Mouse (Mus musculus) heart, embryonic 11.5 days (tissue): ENCODE measurements at regions not wholly inside any gene's neighbourhood (a gene's known extent, or its start where the extent isn't known, plus 50 kb on each side); places are given as distances from the start of the nearest gene placed in this dataset.

Experiments used
- ATAC-seq: fragments of 200-750 bp; cut with Nextera tagmentation; replicated peaks from 2 replicates; pipeline ENCODE4 v1.8.0; 2017; ENCODE audit warnings: moderate library complexity; ENCODE audit not compliant: insufficient number of reproducible peaks, low FRiP score, low TSS enrichment
- H3K27ac ChIP-seq: fragments of 300-500 bp; sonication (generic); 2 replicates; pipeline ENCODE4 v1.5.1; 2014; ENCODE audit warnings: mild to moderate bottlenecking, low read depth, low read length
- H3K27me3 ChIP-seq: fragments of 300-500 bp; sonication (generic); 2 replicates; pipeline ENCODE4 v1.6.1; 2014; ENCODE audit warnings: mild to moderate bottlenecking, low read length, mixed read lengths; ENCODE audit not compliant: control insufficient read depth, insufficient read depth
- H3K36me3 ChIP-seq: fragments of 300-500 bp; sonication (generic); 2 replicates; pipeline ENCODE4 v1.6.1; 2014; ENCODE audit warnings: mild to moderate bottlenecking, low read length, moderate library complexity, mixed read lengths; ENCODE audit not compliant: control insufficient read depth, insufficient read depth
- H3K4me1 ChIP-seq: fragments of 300-500 bp; sonication (generic); 2 replicates; pipeline ENCODE4 v1.6.1; 2014; ENCODE audit warnings: low read length; ENCODE audit not compliant: control insufficient read depth, insufficient read depth
- H3K4me2 ChIP-seq: fragments of 300-500 bp; sonication (generic); 2 replicates; pipeline ENCODE4 v1.6.1; 2014; ENCODE audit warnings: mild to moderate bottlenecking, moderate library complexity
- H3K4me3 ChIP-seq: fragments of 300-500 bp; sonication (generic); 2 replicates; pipeline ENCODE4 v1.5.1; 2014; ENCODE audit warnings: low read depth, low read length
- H3K9ac ChIP-seq: fragments of 300-500 bp; sonication (generic); 2 replicates; pipeline ENCODE4 v1.6.1; 2014; ENCODE audit warnings: mild to moderate bottlenecking, low read depth, low read length, moderate library complexity
- H3K9me3 ChIP-seq: fragments of 300-500 bp; sonication (generic); replicated peaks from 2 replicates; pipeline ENCODE4 v1.6.1; 2016; ENCODE audit warnings: low read length; ENCODE audit not compliant: control insufficient read depth
- WGBS: fragments of 180-500 bp; shearing (Covaris S2); extraction: QIAGEN DNeasy Blood & Tissue Kit; methylation state at CpG from one replicate; pipeline ENCODE4 v1.1.7; 2014; ENCODE audit not compliant: insufficient replicate concordance; 5-methylcytosine and 5-hydroxymethylcytosine counted together

DNA sequence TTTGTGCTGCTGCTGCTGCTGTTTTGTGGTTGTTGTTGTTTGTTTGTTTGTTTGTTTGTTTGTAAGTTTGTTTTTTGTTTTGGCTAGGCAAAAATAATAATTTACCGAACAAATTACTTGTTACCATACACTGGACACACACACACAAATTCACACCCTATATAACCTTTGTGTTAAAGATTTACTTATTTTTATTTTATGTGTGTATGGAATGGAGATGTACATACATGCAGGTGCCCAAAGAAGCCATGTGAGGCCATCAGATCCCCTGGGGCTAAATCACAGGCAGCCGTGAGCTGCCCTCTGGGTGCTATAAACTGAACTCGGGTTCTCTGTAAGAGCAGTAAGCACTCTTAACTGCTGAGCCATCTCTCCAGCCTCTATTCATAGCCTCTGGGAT is 56.0 kb downstream of the Pttg1 start:
- no peak overlapping the region for H3K4me2 ChIP-seq
- 83% methylated on average over 3 of the region's 3 CpGs for WGBS
- no peak overlapping the region for H3K27ac ChIP-seq
- no peak overlapping the region for H3K4me3 ChIP-seq
- no peaks in the 10 kb centered on the region for H3K9me3 ChIP-seq
- H3K36me3 ChIP-seq, result no peaks in the 10 kb centered on the region
- no peak overlapping the region for H3K9ac ChIP-seq
- H3K27me3 ChIP-seq, result no peaks in the 10 kb centered on the region
- no peaks in the 10 kb centered on the region for H3K4me1 ChIP-seq
- no peak for ATAC-seq

DNA sequence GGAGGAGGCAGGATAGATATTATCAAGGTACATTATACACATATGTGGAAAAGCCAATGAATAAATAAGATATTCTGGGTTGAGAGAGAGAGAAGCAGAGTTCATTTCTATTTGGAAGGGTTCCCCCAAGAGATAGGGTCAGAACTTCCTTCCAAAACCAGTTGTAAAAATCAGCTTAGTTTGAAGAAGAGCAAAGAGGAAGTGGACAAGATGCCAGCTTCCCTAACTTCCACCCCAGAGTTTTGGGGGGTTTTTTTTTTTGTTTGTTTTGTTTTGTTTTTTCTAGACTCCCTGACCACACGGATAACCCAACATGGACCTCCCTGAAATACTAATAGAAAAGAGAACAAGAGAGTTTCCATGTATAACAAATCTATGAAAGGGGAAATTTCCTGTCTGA is 57.7 kb downstream of the Pttg1 start:
- no peak for ATAC-seq
- WGBS, result 61% methylated on average over 1 of the region's 1 CpGs

DNA sequence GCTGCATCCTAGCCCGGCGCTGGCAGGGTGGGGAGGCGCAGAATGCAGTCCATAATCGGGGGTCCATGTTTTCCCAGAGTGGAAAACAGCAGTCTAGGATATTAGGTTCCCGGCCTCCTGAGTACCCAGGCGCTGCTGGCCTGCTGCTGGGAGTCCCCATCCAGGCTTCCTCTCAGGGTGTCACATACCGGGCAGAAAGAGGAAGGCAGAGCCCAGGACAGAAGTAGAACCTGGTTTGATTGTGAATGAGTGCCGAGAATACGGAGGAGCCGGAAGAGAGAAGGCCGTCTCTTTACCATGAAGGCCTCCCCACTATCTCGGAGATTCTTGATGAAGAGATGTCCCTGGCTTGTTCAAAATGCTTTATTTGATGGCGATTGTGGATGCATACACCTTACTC is 64.2 kb downstream of the Pttg1 start:
- Histone ChIP-seq H3K27ac (no peak overlapping the region), H3K4me3 (no peak overlapping the region), H3K9me3 (no peaks in the 10 kb centered on the region), H3K36me3 (no peaks in the 10 kb centered on the region), H3K9ac (no peak overlapping the region), H3K4me2 (no peak overlapping the region), H3K27me3 (no peaks in the 10 kb centered on the region), H3K4me1 (no peaks in the 10 kb centered on the region)
- ATAC-seq, result no peak
- 70% methylated on average over 13 of the region's 13 CpGs for WGBS

More for the DNA sequence above, 57.7 kb downstream of the Pttg1 start:
- H3K27me3 ChIP-seq, result no peaks in the 10 kb centered on the region
- no peak overlapping the region for H3K4me2 ChIP-seq
- no peak overlapping the region for H3K27ac ChIP-seq
- H3K36me3 ChIP-seq, result no peaks in the 10 kb centered on the region
- H3K4me3 ChIP-seq, result no peak overlapping the region
- H3K9me3 ChIP-seq, result no peaks in the 10 kb centered on the region
- H3K4me1 ChIP-seq, result no peaks in the 10 kb centered on the region
- no peak overlapping the region for H3K9ac ChIP-seq

DNA sequence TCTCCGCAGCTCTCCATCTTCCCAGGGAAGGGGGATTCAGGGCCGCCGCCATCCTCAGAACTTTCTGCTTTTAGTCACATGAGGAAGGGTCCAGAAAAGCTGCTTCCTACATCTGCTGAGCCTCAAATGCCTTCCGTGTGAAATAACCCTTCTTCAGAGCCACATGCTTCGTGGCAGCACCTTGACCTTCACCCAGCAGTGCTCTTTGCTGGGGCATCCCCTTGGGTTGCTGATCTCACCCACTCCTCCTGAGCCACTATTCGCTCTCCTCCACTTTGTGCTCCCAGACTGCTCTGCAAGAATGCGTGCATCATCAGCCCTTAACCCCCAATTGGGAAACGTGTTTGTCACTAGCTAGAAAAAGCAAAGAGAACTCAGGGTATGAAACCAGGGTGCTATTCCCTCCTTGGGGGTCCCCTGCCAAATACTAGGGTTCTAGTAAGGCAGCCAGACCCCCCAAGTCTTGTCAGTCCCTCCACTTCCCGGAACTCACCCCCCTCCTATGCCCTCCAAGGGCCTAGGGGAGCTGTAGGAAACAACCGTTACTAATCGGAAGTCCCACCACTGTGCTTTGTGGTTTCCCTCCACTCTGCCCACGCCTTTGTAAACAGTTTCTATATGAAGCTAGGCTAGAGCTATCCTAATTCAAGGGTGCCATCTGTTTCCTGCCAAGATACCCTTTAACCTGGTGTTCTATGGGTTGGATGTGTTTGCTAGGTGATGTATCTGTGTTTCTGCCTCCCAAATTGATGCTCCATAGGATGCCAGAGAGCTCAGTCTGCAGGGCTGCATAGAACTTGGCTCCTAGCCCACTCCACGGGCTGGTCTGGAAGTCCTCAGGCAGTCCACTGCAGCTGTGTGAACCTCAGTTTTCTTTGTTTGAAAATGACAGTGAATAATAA is 67.4 kb downstream of the Pttg1 start:
- H3K9me3 ChIP-seq, result no peaks in the 10 kb centered on the region
- no peak overlapping the region for H3K9ac ChIP-seq
- no peak for ATAC-seq
- H3K36me3 ChIP-seq, result no peaks in the 10 kb centered on the region
- 73% methylated on average over 13 of the region's 13 CpGs for WGBS
- H3K4me3 ChIP-seq, result no peak overlapping the region
- no peak overlapping the region for H3K27ac ChIP-seq
- H3K27me3 ChIP-seq, result no peaks in the 10 kb centered on the region
- H3K4me2 ChIP-seq, result no peak overlapping the region
- no peaks in the 10 kb centered on the region for H3K4me1 ChIP-seq

DNA sequence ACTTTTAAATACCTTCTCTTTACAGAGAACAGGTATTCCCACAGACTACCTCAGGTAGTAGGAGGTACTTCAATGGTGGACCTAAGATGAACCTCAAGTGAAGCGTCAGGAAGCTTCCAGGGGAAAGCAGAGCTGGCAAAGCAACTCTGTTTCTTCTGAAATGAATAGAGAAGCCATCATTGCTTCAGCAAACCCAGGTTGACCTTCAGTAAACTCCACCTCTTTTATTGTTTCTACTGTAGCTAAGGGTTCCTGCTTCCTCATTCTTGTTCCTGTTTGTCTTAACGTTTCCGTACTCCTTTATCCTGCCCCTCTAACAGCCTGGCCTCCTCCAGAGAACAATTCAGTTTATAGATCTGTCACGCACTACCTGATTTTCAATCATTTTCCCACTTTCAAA is 72.4 kb downstream of the Pttg1 start:
- no peak overlapping the region for H3K9ac ChIP-seq
- H3K27me3 ChIP-seq, result no peaks in the 10 kb centered on the region
- H3K4me2 ChIP-seq, result no peak overlapping the region
- no peak overlapping the region for H3K4me3 ChIP-seq
- no peak overlapping the region for H3K27ac ChIP-seq
- no peak for ATAC-seq
- H3K36me3 ChIP-seq, result no peaks in the 10 kb centered on the region
- no peaks in the 10 kb centered on the region for H3K9me3 ChIP-seq
- 68% methylated on average over 4 of the region's 4 CpGs for WGBS
- no peaks in the 10 kb centered on the region for H3K4me1 ChIP-seq

DNA sequence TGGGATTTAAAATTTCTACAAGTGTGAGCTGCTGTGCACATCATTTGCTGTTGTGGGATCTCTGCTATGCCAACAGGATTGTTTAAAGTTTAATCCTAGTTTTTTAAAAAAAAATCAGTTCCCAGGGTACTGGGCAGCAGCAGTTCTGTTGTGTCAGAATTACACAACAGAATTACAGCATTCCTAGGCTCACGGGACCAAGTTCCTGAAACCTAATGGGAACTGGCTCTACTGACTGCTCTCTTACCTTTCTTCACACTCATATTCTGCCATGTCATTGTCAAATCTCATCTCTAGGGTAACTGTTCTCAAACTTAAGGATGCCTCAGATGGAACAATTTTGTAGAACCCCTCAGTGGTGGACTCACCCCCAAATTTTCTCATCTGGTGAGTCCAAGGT is 73.0 kb downstream of the Pttg1 start:
- 89% methylated on average over 1 of the region's 1 CpGs for WGBS
- Histone ChIP-seq H3K27ac (no peak overlapping the region), H3K9me3 (no peaks in the 10 kb centered on the region), H3K4me2 (no peak overlapping the region), H3K36me3 (no peaks in the 10 kb centered on the region), H3K4me3 (no peak overlapping the region), H3K27me3 (no peaks in the 10 kb centered on the region), H3K9ac (no peak overlapping the region), H3K4me1 (no peaks in the 10 kb centered on the region)
- no peak for ATAC-seq

DNA sequence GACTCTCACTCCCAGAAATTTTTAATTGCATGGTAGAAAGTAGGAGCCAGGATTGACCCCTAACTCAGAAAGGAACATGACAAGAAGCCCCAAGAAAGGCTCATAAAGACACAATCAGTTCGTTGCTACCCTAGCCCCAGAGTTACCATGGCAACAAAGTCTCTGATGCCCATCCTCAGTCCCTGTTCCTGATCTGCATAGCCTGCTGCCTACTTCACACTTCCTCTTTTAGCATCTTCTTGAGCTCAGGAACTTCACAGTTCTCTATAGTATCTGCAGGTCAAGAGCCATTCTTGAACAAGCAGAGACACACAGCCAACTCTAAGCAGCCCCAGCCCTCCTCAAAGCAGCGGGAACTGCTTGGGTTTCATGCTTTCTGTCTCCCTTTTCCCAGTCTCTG is 74.2 kb downstream of the Pttg1 start:
- H3K36me3 ChIP-seq, result no peaks in the 10 kb centered on the region
- ATAC-seq, result no peak
- no peak overlapping the region for H3K4me2 ChIP-seq
- H3K9ac ChIP-seq, result no peak overlapping the region
- H3K4me1 ChIP-seq, result no peaks in the 10 kb centered on the region
- no peak overlapping the region for H3K27ac ChIP-seq
- H3K9me3 ChIP-seq, result no peaks in the 10 kb centered on the region
- H3K4me3 ChIP-seq, result no peak overlapping the region
- 66% methylated on average over 2 of the region's 2 CpGs for WGBS
- H3K27me3 ChIP-seq, result no peaks in the 10 kb centered on the region

DNA sequence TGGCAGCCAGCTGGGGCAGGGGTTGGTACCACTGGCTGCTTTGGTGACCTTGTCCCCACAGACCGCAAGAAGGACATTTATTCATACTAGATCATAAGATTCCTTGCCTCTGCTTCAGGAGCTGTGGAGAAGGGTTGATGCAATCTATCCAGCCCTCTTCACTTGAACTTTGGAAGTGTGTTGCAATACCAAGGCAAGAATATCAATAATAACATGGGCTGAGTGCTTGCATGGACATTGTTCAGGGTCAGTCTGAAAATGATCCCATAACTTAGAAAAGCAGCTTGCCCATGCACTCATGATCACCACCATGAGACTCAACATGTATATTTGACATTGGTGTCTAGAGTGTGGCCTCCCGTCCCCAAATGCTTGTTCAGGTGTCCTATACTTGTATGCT is 74.7 kb downstream of the Pttg1 start:
- H3K36me3 ChIP-seq, result no peaks in the 10 kb centered on the region
- no peak for ATAC-seq
- H3K27me3 ChIP-seq, result no peaks in the 10 kb centered on the region
- H3K9me3 ChIP-seq, result no peaks in the 10 kb centered on the region
- no peaks in the 10 kb centered on the region for H3K4me1 ChIP-seq
- no peak overlapping the region for H3K27ac ChIP-seq
- WGBS, result 86% methylated on average over 2 of the region's 2 CpGs
- H3K4me3 ChIP-seq, result no peak overlapping the region
- no peak overlapping the region for H3K9ac ChIP-seq
- no peak overlapping the region for H3K4me2 ChIP-seq

DNA sequence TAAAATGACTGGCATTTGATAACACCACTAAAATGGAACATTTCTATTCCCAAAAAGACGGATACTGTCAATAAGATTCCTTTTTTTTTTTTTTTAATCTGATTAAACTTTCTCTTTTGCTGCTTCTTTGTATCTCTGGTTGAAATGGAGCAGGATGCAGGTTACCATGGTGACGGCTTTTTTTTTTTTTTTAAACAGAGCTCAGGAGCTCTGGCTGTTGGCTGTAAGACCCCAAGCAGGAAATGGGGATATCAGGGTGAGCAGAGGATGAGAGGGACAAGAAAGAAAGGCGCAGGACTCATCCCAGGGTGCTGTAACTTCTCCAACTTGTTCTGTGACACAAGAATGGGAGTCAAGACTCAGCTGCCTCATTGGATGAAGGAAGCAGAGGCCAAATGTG is 75.8 kb downstream of the Pttg1 start:
- WGBS, result 52% methylated on average over 3 of the region's 3 CpGs
- no peaks in the 10 kb centered on the region for H3K36me3 ChIP-seq
- H3K27ac ChIP-seq, result no peak overlapping the region
- no peak overlapping the region for H3K4me2 ChIP-seq
- no peaks in the 10 kb centered on the region for H3K27me3 ChIP-seq
- ATAC-seq, result no peak
- H3K4me3 ChIP-seq, result no peak overlapping the region
- no peaks in the 10 kb centered on the region for H3K4me1 ChIP-seq
- no peak overlapping the region for H3K9ac ChIP-seq
- H3K9me3 ChIP-seq, result no peaks in the 10 kb centered on the region
